Mouse (Mus musculus): Measurements from ENCODE around the gene Lrrc41. TPM values are rescaled to one million over a fixed set of nuclear protein-coding genes. Genes with fewer than 3 reads are reported as not detected.

Gene Lrrc41
- 25.7 TPM for total RNA-seq (2023)

DNA sequence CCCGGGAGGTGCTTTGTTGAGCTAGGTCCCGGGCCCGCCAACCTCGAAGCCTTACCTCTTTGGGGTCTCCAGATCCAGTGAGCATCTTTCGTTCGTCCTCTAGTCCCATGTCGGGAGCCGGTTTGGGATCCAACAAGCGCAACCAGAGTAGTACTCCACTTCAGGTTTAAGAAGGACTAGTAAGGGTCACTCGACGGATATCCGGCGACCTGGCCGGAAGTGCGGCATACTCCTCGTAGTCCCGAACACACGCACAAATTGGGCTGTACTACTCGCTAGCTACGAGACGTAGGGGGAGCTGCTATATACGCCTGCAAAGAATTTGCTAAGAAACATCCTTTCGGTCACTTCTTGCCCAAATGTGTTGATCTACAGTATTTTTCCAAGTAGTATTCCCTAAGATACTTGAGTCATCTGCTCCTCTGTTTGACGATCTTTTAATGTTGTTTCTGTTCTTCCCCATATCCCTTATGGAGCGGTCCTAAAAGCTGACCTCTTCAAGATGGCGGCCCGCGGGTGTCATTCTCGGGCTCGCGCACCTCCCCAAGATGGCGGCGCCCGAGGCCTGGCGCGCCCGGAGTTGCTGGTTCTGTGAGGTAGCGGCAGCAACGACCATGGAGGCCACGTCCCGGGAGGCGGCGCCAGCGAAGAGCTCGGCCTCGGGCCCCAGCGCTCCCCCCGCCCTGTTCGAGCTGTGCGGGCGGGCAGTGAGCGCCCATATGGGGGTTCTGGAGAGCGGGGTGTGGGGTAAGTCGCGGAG lies at the start of gene Lrrc41, which contains the start of gene Uqcrh:
Gene Lrrc41 (plus strand): TSS at position 409 of the 760 bp plus-strand sequence.
Gene Uqcrh (minus strand): TSS at position 211 of the 760 bp plus-strand sequence.

DNA sequence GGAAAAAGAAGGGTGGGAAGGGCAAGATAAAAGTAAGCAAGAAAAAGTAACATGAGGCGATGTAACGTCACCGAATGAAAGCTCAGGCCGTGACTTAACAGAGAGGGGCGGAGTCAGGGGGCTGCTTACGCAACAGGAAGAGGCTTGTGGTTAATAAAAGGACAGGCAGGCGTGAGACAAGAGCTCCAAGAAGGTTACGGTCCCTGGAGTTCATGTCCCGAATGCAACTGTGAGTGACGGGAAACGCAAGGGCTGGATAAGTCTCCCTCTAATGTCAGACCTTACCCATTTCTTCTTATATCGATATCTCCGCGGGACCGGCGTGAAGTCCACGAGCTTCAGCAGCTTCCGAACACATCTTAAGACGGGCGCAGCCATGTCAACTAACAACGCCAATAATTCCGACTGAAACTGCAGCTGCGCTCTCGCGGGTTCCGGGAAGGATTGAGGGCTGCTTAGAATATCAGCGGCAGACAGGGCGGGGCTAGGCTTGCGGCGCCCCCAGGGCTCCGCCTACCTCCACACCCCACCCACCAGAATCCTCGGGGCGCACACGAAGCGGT lies 21.6 kb upstream of the Lrrc41 start, which contains the start of gene Nsun4:
Gene Nsun4 (minus strand): TSS at position 478 of the 563 bp plus-strand sequence.

DNA sequence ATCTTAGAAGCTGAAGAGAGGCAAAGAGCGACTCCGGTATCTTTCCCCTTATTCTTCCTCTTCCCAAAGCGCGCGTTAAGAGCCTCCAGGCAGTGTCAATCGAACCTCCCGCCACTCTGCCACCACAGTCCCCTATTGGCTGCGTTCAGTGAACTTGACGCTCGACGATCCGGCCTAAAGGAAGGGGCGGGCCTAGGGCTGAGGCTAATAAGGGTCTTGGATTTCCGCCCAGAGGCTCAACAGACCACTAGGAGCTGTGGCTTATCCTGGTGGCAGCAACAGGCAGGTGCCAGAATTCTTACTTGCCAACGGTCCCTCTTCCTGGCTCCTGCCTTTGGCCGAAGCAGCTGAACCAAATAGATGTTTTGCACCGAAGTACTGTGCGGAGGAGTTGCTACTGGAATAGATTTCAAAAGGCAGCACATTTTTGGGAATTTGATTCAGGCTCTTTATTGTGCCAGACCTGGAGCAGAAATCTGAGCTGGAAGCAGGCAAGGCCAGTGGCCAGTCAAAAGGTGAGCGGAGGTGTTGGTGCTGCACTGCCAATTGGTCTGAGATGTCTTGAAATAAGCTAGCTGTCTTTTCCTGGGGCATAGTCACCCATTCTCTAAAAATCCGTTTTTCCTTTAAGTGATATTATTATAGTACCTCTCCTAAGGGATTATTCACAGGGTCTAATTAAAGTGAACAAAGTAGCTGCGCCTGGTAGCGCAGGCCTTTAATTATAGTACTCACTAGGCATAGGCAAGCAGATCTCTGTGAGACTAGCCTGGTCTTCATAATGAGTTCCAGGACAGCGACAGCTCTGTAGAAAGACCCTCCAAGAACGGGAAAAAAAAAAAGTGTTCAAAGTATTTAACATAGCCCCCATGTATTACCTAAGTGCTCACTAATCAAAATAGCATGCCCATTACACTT lies 48.8 kb downstream of the Lrrc41 start, which contains the start of the genes Rad54l and Pomgnt1:
Gene Rad54l (minus strand): TSS at position 89 of the 918 bp plus-strand sequence.
Gene Pomgnt1 (plus strand): TSS at position 239 of the 918 bp plus-strand sequence.

Other genes starting within 250 kb of the Lrrc41 start
- gene Mob3c, start 247.2 kb upstream of the Lrrc41 start, total RNA-seq (2023): 16.7 TPM
- 53.3 TPM for gene Mknk1, start 236.1 kb upstream of the Lrrc41 start, total RNA-seq (2023)
- gene Kncn, start 190.9 kb upstream of the Lrrc41 start, total RNA-seq (2023): not detected
- not detected for gene 6430628N08Rik, start 184.6 kb upstream of the Lrrc41 start, total RNA-seq (2023)
- gene Dmbx1, start 135.3 kb upstream of the Lrrc41 start, total RNA-seq (2023): not detected
- gene Faah, start 57.3 kb upstream of the Lrrc41 start, total RNA-seq (2023): 103 TPM
- 48.9 TPM for gene Nsun4, start 21.4 kb upstream of the Lrrc41 start, total RNA-seq (2023)
- 325 TPM for gene Uqcrh, start 198 bp upstream of the Lrrc41 start, total RNA-seq (2023)
- 0.49 TPM for gene Rad54l, start 48.4 kb downstream of the Lrrc41 start, total RNA-seq (2023)
- 29.7 TPM for gene Pomgnt1, start 48.6 kb downstream of the Lrrc41 start, total RNA-seq (2023)
- 0.18 TPM for gene Lurap1, start 76.1 kb downstream of the Lrrc41 start, total RNA-seq (2023)
- gene Tspan1, start 92.3 kb downstream of the Lrrc41 start, total RNA-seq (2023): not detected
- not detected for gene 1700042G07Rik, start 98.1 kb downstream of the Lrrc41 start, total RNA-seq (2023)
- not detected for gene Gm49337, start 98.1 kb downstream of the Lrrc41 start, total RNA-seq (2023)
- 3.4 TPM for gene Pik3r3, start 146.3 kb downstream of the Lrrc41 start, total RNA-seq (2023)

Measured in CD8-positive naive resting alpha-beta T cell, adult 57 days (primary cell).